Mouse (Mus musculus): ENCODE measurements around the gene Cgn. TPM values are rescaled to one million over a fixed set of nuclear protein-coding genes. Genes with fewer than 3 reads are reported as not detected.
A peak's percentile ranks its signal among the peaks of the same experiment; 100 is the strongest.

The Cgn gene
- total and polyA plus RNA-seq, 3 experiments: 0.04 to 0.86 TPM; not detected in 1

DNA sequence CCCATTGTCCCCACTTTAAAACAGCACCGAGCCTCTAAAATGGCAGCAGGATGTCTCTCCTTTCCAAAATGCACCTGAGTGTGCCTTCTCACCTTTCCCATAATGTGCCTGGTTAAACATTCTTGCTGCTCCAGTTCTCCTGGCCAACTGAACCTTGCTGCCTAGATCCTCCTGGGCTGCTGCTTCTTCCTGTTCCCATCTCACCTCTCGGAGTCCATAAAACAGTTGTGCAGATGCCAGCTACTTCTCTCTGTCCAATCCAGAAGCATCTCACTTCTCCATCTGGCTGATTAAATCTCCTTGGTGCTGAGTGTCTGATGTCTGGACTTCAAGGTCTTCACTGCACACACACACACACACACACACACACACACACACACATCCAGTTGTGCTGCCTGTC is 31.4 kb upstream of the Cgn start:
- TF ChIP-seq GATA1 (IDR thresholded peaks at IDR 0.05; ENCODE audit: low read depth, low read length): no peak
- H3K27me3 ChIP-seq (ENCODE audit: control insufficient read depth in 1 of 2, insufficient read depth in 2 of 2, low read length in 2 of 2): peaks cover 11 to 19% of the 10 kb centered on the region in 2 experiments
- H3K27ac ChIP-seq (ENCODE audit: control insufficient read depth, low read depth, low read length): no peak overlapping the region
- no peak overlapping the region for H3K4me3 ChIP-seq (ENCODE audit: control insufficient read depth in 1 of 2, insufficient read depth in 1 of 2, low read depth in 2 of 2, low read length in 2 of 2)
- peaks cover 0 to 6% of the 10 kb centered on the region in 2 experiments; a peak in 2 of 4 replicates for H3K36me3 ChIP-seq (ENCODE audit: control insufficient read depth in 1 of 2, insufficient read depth in 2 of 2, low read length in 2 of 2)
- no peak overlapping the region for H3K9ac ChIP-seq (ENCODE audit: control insufficient read depth, low read depth, low read length, poor library complexity, severe bottlenecking)
- H3K79me2 ChIP-seq (ENCODE audit: control insufficient read depth, insufficient read depth, low read length, poor library complexity): no peaks in the 10 kb centered on the region
- no peaks in the 10 kb centered on the region for H3K9me3 ChIP-seq (replicated peaks; ENCODE audit: insufficient read depth, low read length)
- no peaks in the 10 kb centered on the region for H3K4me1 ChIP-seq (ENCODE audit: control insufficient read depth in 1 of 2, insufficient read depth in 2 of 2, low read length in 2 of 2)
- no peak for DNase-seq (ENCODE audit: low read depth, low spot score)

DNA sequence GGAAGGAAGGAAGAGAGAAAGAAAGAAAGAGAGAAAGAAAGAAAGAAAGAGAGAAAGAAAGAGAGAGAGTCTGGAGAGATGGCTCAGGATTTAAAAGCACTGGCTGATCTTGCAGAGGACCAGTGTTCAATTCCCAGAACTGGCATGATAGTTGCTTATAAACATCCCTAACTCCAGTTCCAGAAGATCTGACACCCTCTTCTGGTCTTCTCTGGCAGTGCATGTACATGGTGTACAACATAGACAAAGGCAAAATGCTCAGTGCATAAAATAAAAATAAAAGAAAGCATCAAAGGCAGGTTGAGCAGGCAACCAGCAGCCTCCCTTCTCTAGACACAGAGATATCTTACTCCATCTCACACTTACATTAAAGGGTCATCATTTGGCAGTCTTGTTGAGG is 29.3 kb upstream of the Cgn start:
- TF ChIP-seq KAT2A (conservative IDR thresholded peaks at IDR 0.05; ENCODE audit: low read depth, low read length) (no peak), GABPA (IDR thresholded peaks at IDR 0.05; ENCODE audit: low read depth, low read length) (no peak), RCOR1 (IDR thresholded peaks at IDR 0.05; ENCODE audit: low read depth, low read length) (no peak), SMC3 (IDR thresholded peaks at IDR 0.05; ENCODE audit: low read depth, low read length) (peak; percentile 51), ZNF384 (IDR thresholded peaks at IDR 0.05; ENCODE audit: low read depth, low read length) (no peak), RAD21 (IDR thresholded peaks at IDR 0.05; ENCODE audit: low read depth, low read length) (peak; percentile 37), CTCF (IDR thresholded peaks at IDR 0.05 in 2 of 3, conservative IDR thresholded peaks at IDR 0.05 in 1 of 3; ENCODE audit: control insufficient read depth in 1 of 3, insufficient read depth in 1 of 3, low read depth in 2 of 3, low read length in 3 of 3, poor library complexity in 1 of 3, severe bottlenecking in 1 of 3) (peak in 2 of 3 experiments; percentile 48 to 60; a peak in 4 of 6 replicates), MAX (IDR thresholded peaks at IDR 0.05; ENCODE audit: low read length) (no peak), TCF12 (IDR thresholded peaks at IDR 0.05; ENCODE audit: low read depth, low read length) (no peak), USF1 (IDR thresholded peaks at IDR 0.05; ENCODE audit: low read depth, low read length) (no peak), HCFC1 (IDR thresholded peaks at IDR 0.05; ENCODE audit: low read depth, low read length) (no peak)
- Histone ChIP-seq H3K4me3 (ENCODE audit: control insufficient read depth in 1 of 2, insufficient read depth in 1 of 2, low read depth in 2 of 2, low read length in 2 of 2) (no peak overlapping the region), H3K9me3 (replicated peaks; ENCODE audit: insufficient read depth, low read length) (no peaks in the 10 kb centered on the region), H3K36me3 (ENCODE audit: control insufficient read depth in 1 of 2, insufficient read depth in 2 of 2, low read length in 2 of 2) (no peaks in the 10 kb centered on the region), H3K4me1 (ENCODE audit: control insufficient read depth in 1 of 2, insufficient read depth in 2 of 2, low read length in 2 of 2) (no peaks in the 10 kb centered on the region), H3K79me2 (ENCODE audit: control insufficient read depth, insufficient read depth, low read length, poor library complexity) (no peaks in the 10 kb centered on the region), H3K27me3 (ENCODE audit: control insufficient read depth in 1 of 2, insufficient read depth in 2 of 2, low read length in 2 of 2) (peaks cover 6 to 12% of the 10 kb centered on the region in 2 experiments), H3K9ac (ENCODE audit: control insufficient read depth, low read depth, low read length, poor library complexity, severe bottlenecking) (no peak overlapping the region), H3K27ac (ENCODE audit: control insufficient read depth, low read depth, low read length) (no peak overlapping the region)
- DNase-seq (ENCODE audit: low read depth, low spot score): peak; percentile 53

DNA sequence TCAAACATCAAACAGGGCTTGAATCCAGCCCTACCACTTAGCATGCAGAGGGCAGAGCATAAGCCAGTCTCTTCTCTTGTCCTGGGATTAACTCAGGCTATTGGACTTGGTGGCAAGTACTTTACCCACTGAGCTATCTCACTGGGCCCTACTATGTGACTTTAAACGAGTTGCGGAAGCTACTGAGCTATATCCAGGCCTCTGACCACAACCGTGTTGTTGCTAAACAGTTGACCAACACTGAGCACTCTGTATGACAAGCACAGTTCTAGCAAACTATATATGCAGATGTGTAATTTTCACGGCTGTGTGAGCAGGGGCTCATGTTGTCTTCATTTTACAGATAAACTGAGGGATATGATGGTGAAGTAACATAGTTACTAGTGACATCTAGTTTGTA is 28.4 kb upstream of the Cgn start:
- H3K4me3 ChIP-seq (ENCODE audit: control insufficient read depth in 1 of 2, insufficient read depth in 1 of 2, low read depth in 2 of 2, low read length in 2 of 2): no peak overlapping the region
- no peak for DNase-seq (ENCODE audit: low read depth, low spot score)
- H3K36me3 ChIP-seq (ENCODE audit: control insufficient read depth in 1 of 2, insufficient read depth in 2 of 2, low read length in 2 of 2): no peaks in the 10 kb centered on the region
- H3K9me3 ChIP-seq (replicated peaks; ENCODE audit: insufficient read depth, low read length): no peaks in the 10 kb centered on the region
- no peaks in the 10 kb centered on the region for H3K79me2 ChIP-seq (ENCODE audit: control insufficient read depth, insufficient read depth, low read length, poor library complexity)
- no peaks in the 10 kb centered on the region for H3K4me1 ChIP-seq (ENCODE audit: control insufficient read depth in 1 of 2, insufficient read depth in 2 of 2, low read length in 2 of 2)
- H3K27me3 ChIP-seq (ENCODE audit: control insufficient read depth in 1 of 2, insufficient read depth in 2 of 2, low read length in 2 of 2): peaks cover 4 to 12% of the 10 kb centered on the region in 2 experiments
- H3K9ac ChIP-seq (ENCODE audit: control insufficient read depth, low read depth, low read length, poor library complexity, severe bottlenecking): no peak overlapping the region
- TF ChIP-seq JUND (IDR thresholded peaks at IDR 0.05; ENCODE audit: low read depth, low read length): no peak
- TF ChIP-seq SIN3A (IDR thresholded peaks at IDR 0.05; ENCODE audit: low read length): no peak
- TF ChIP-seq MXI1 (IDR thresholded peaks at IDR 0.05; ENCODE audit: low read depth, low read length): no peak
- TF ChIP-seq NRF1 (IDR thresholded peaks at IDR 0.05; ENCODE audit: insufficient read depth, low read depth, low read length, poor library complexity, severe bottlenecking): no peak
- TF ChIP-seq RCOR1 (IDR thresholded peaks at IDR 0.05; ENCODE audit: low read depth, low read length): no peak
- no peak for TF ChIP-seq POLR2AphosphoS5 (IDR thresholded peaks at IDR 0.05; ENCODE audit: borderline replicate concordance, low read depth, low read length)
- no peak overlapping the region for H3K27ac ChIP-seq (ENCODE audit: control insufficient read depth, low read depth, low read length)
